Mouse (Mus musculus) midbrain, embryonic 15.5 days (tissue): ENCODE measurements around the gene She. TPM values are rescaled to one million over a fixed set of nuclear protein-coding genes. Genes with fewer than 3 reads are reported as not detected.
A peak's percentile ranks its signal among the peaks of the same experiment; 100 is the strongest.
"Not testable (repeated sequence)": the region's sequence is repeated elsewhere in the genome, so short reads cannot be mapped to it uniquely, and the experiment has no call there.

Experiments used
- ATAC-seq: fragments of 200-750 bp; cut with Nextera tagmentation; replicated peaks from 2 replicates; pipeline ENCODE4 v1.8.0; 2017; ENCODE audit warnings: moderate TSS enrichment
- H3K27ac ChIP-seq: fragments of 300-500 bp; sonication (generic); 2 replicates; pipeline ENCODE4 v1.5.1; 2015; ENCODE audit warnings: mild to moderate bottlenecking, inconsistent platforms
- H3K27me3 ChIP-seq: fragments of 300-500 bp; sonication (generic); replicated peaks from 2 replicates; pipeline ENCODE4 v1.6.1; 2015; ENCODE audit warnings: inconsistent platforms
- H3K36me3 ChIP-seq: fragments of 300-500 bp; sonication (generic); replicated peaks from 2 replicates; pipeline ENCODE4 v1.6.1; 2015; ENCODE audit warnings: inconsistent platforms
- H3K4me1 ChIP-seq: fragments of 300-500 bp; sonication (generic); 2 replicates; pipeline ENCODE4 v1.6.1; 2015; ENCODE audit warnings: inconsistent platforms
- H3K4me2 ChIP-seq: fragments of 300-500 bp; sonication (generic); 2 replicates; pipeline ENCODE4 v1.6.1; 2015; ENCODE audit warnings: inconsistent platforms, mild to moderate bottlenecking, moderate library complexity
- H3K4me3 ChIP-seq: fragments of 300-500 bp; sonication (generic); 2 replicates; pipeline ENCODE4 v1.5.1; 2015; ENCODE audit warnings: mild to moderate bottlenecking, inconsistent platforms
- H3K9ac ChIP-seq: fragments of 300-500 bp; sonication (generic); 2 replicates; pipeline ENCODE4 v1.6.1; 2015; ENCODE audit warnings: mild to moderate bottlenecking, inconsistent platforms
- H3K9me3 ChIP-seq: fragments of 300-500 bp; sonication (generic); 2 replicates; pipeline ENCODE4 v1.6.1; 2016; ENCODE audit warnings: inconsistent platforms
- WGBS: fragments of 180-500 bp; shearing (Covaris S2); methylation state at CpG from one replicate; pipeline ENCODE4 v1.1.7; 2015; ENCODE audit warnings: mixed read lengths; 5-methylcytosine and 5-hydroxymethylcytosine counted together
- polyA plus RNA-seq: library from polyadenylated mRNA; unstranded; fragments of >200 nt; fragmentation: Nextera tagmentation; extraction: Ambion mirVana; gene quantifications from 2 replicates; pipeline ENCODE4 v1.2.1, GENCODE M21; 2015

The She gene
- 1.6 TPM in 2 replicates for polyA plus RNA-seq

- H3K4me2 ChIP-seq = peak within 1 kb of the TSS; percentile 52
- peak within 1 kb of the TSS; percentile 36 for H3K4me3 ChIP-seq
- no peak within 1 kb of the TSS for H3K27ac ChIP-seq
- no peak for ATAC-seq
- peaks cover 11% of the 10 kb centered on the region for H3K4me1 ChIP-seq
- WGBS = 2% methylated on average over 88 of the region's 96 CpGs
- no peaks in the 10 kb centered on the region for H3K36me3 ChIP-seq
- H3K27me3 ChIP-seq = peaks cover 62% of the 10 kb centered on the region
- no peaks in the 10 kb centered on the region for H3K9me3 ChIP-seq
- H3K9ac ChIP-seq = no peak within 1 kb of the TSS
Observed at GRCm38 (mm10) chr3:89830815-89831591, at the start of gene She. TSS of gene She (plus strand) at chr3:89831370.

GRCm38 (mm10) chr3:89781640-89782039 lies 49.5 kb upstream of the She start:
- Histone ChIP-seq H3K4me2 (no peak overlapping the region), H3K27ac (no peak overlapping the region), H3K4me3 (no peak overlapping the region), H3K9me3 (no peaks in the 10 kb centered on the region), H3K27me3 (no peaks in the 10 kb centered on the region), H3K36me3 (peaks cover 56% of the 10 kb centered on the region), H3K4me1 (no peaks in the 10 kb centered on the region), H3K9ac (no peak overlapping the region)
- no peak for ATAC-seq
- WGBS = 90% methylated on average over 5 of the region's 5 CpGs

GRCm38 (mm10) chr3:89784991-89785753 lies 46.0 kb upstream of the She start:
- Histone ChIP-seq H3K4me3 (no peak overlapping the region), H3K4me1 (no peaks in the 10 kb centered on the region), H3K27ac (no peak overlapping the region), H3K27me3 (no peaks in the 10 kb centered on the region), H3K9me3 (no peaks in the 10 kb centered on the region), H3K4me2 (no peak overlapping the region), H3K9ac (no peak overlapping the region), H3K36me3 (peaks cover 33% of the 10 kb centered on the region)
- WGBS = 26% methylated on average over 11 of the region's 11 CpGs
- ATAC-seq = 0 out of 2 replicates have a peak, but pooled peaks have one; percentile 30

GRCm38 (mm10) chr3:89786275-89786674 lies 44.9 kb upstream of the She start:
- 76% methylated on average over 6 of the region's 6 CpGs for WGBS
- Histone ChIP-seq H3K27ac (no peak overlapping the region), H3K4me2 (no peak overlapping the region), H3K9ac (no peak overlapping the region), H3K4me3 (no peak overlapping the region), H3K9me3 (no peaks in the 10 kb centered on the region), H3K27me3 (no peaks in the 10 kb centered on the region), H3K4me1 (no peaks in the 10 kb centered on the region), H3K36me3 (peaks cover 22% of the 10 kb centered on the region)
- no peak for ATAC-seq

- WGBS = 73% methylated on average over 16 of the region's 16 CpGs
- H3K27me3 ChIP-seq = no peaks in the 10 kb centered on the region
Observed at GRCm38 (mm10) chr3:89788680-89789352, 42.4 kb upstream of the She start.

GRCm38 (mm10) chr3:89794616-89795015 lies 36.6 kb upstream of the She start:
- Histone ChIP-seq H3K9me3 (no peaks in the 10 kb centered on the region), H3K27me3 (no peaks in the 10 kb centered on the region), H3K4me3 (no peak overlapping the region), H3K4me1 (no peaks in the 10 kb centered on the region), H3K27ac (no peak overlapping the region), H3K4me2 (no peak overlapping the region), H3K36me3 (no peaks in the 10 kb centered on the region), H3K9ac (no peak overlapping the region)
- no peak for ATAC-seq
- 49% methylated on average over 2 of the region's 2 CpGs for WGBS

More at GRCm38 (mm10) chr3:89788680-89789352, 42.4 kb upstream of the She start:
- Histone ChIP-seq H3K4me1 (no peaks in the 10 kb centered on the region), H3K27ac (no peak overlapping the region), H3K4me2 (no peak overlapping the region), H3K9ac (no peak overlapping the region), H3K4me3 (no peak overlapping the region), H3K36me3 (no peaks in the 10 kb centered on the region), H3K9me3 (no peaks in the 10 kb centered on the region)
- no peak for ATAC-seq

GRCm38 (mm10) chr3:89795746-89796145 lies 35.4 kb upstream of the She start:
- no peaks in the 10 kb centered on the region for H3K36me3 ChIP-seq
- H3K9me3 ChIP-seq = no peaks in the 10 kb centered on the region
- no peak overlapping the region for H3K4me3 ChIP-seq
- H3K9ac ChIP-seq = no peak overlapping the region
- H3K4me1 ChIP-seq = no peaks in the 10 kb centered on the region
- ATAC-seq = no peak
- no peak overlapping the region for H3K4me2 ChIP-seq
- WGBS = 71% methylated on average over 5 of the region's 5 CpGs
- H3K27me3 ChIP-seq = no peaks in the 10 kb centered on the region
- no peak overlapping the region for H3K27ac ChIP-seq

GRCm38 (mm10) chr3:89796358-89796757 lies 34.8 kb upstream of the She start:
- no peak for ATAC-seq
- 56% methylated on average over 4 of the region's 4 CpGs for WGBS
- Histone ChIP-seq H3K27me3 (no peaks in the 10 kb centered on the region), H3K9ac (no peak overlapping the region), H3K4me1 (no peaks in the 10 kb centered on the region), H3K36me3 (no peaks in the 10 kb centered on the region), H3K27ac (no peak overlapping the region), H3K4me2 (no peak overlapping the region), H3K9me3 (no peaks in the 10 kb centered on the region), H3K4me3 (no peak overlapping the region)

- no peak overlapping the region for H3K4me3 ChIP-seq
- no peaks in the 10 kb centered on the region for H3K4me1 ChIP-seq
- no peak overlapping the region for H3K4me2 ChIP-seq
- no peaks in the 10 kb centered on the region for H3K9me3 ChIP-seq
- H3K9ac ChIP-seq = no peak overlapping the region
- ATAC-seq = no peak
- no peak overlapping the region for H3K27ac ChIP-seq
- 91% methylated on average over 3 of the region's 3 CpGs for WGBS
- no peaks in the 10 kb centered on the region for H3K36me3 ChIP-seq
- no peaks in the 10 kb centered on the region for H3K27me3 ChIP-seq
Observed at GRCm38 (mm10) chr3:89798518-89798917, 32.7 kb upstream of the She start.

- no peak overlapping the region for H3K9ac ChIP-seq
- WGBS = 9% methylated on average over 13 of the region's 13 CpGs
- no peak overlapping the region for H3K4me3 ChIP-seq
- H3K9me3 ChIP-seq = no peaks in the 10 kb centered on the region
- no peak for ATAC-seq
- no peaks in the 10 kb centered on the region for H3K36me3 ChIP-seq
- no peak overlapping the region for H3K4me2 ChIP-seq
- no peak overlapping the region for H3K27ac ChIP-seq
- no peaks in the 10 kb centered on the region for H3K27me3 ChIP-seq
- H3K4me1 ChIP-seq = no peaks in the 10 kb centered on the region
Observed at GRCm38 (mm10) chr3:89799476-89799875, 31.7 kb upstream of the She start.

- H3K4me1 ChIP-seq, H3K9ac ChIP-seq, H3K4me2 ChIP-seq, ATAC-seq, H3K4me3 ChIP-seq, H3K9me3 ChIP-seq, H3K27ac ChIP-seq, H3K27me3 ChIP-seq, H3K36me3 ChIP-seq: not testable (repeated sequence)
- 35% methylated on average over 3 of the region's 3 CpGs for WGBS
Observed at GRCm38 (mm10) chr3:89800078-89800477, 31.1 kb upstream of the She start.

- no peaks in the 10 kb centered on the region for H3K4me1 ChIP-seq
- no peaks in the 10 kb centered on the region for H3K36me3 ChIP-seq
- H3K4me2 ChIP-seq = no peak overlapping the region
- H3K4me3 ChIP-seq = no peak overlapping the region
- H3K27me3 ChIP-seq = no peaks in the 10 kb centered on the region
- no peak overlapping the region for H3K9ac ChIP-seq
- ATAC-seq = no peak
- no peak overlapping the region for H3K27ac ChIP-seq
- H3K9me3 ChIP-seq = no peaks in the 10 kb centered on the region
- WGBS = 71% methylated on average over 5 of the region's 5 CpGs
Observed at GRCm38 (mm10) chr3:89800774-89801506, 30.2 kb upstream of the She start.
